Mouse (Mus musculus) embryo, embryonic 10.5 days (tissue): ENCODE measurements around the gene Nbl1.
A peak's percentile ranks its signal among the peaks of the same experiment; 100 is the strongest.

Source experiments
- DNase-seq: peaks from one replicate; pipeline ENCODE4 v3.0.0-alpha.2; 2015; ENCODE audit warnings: low spot score

The Nbl1 gene

GRCm38 (mm10) chr4:139100326-139100725 lies 7.5 kb upstream of the Nbl1 start:
- no peak for DNase-seq

- no peak for DNase-seq
Measured at GRCm38 (mm10) chr4:139096201-139096600, 3.4 kb upstream of the Nbl1 start.

GRCm38 (mm10) chr4:139095406-139095805 lies 2.6 kb upstream of the Nbl1 start:
- no peak for DNase-seq

- DNase-seq: no peak
Measured at GRCm38 (mm10) chr4:139093196-139093530, 370 bp upstream of the Nbl1 start.

GRCm38 (mm10) chr4:139091478-139092355 lies 1.1 kb downstream of the Nbl1 start:
- DNase-seq: peak; percentile 63

- DNase-seq: peak; percentile 39
Measured at GRCm38 (mm10) chr4:139091066-139091465, 1.7 kb downstream of the Nbl1 start.

GRCm38 (mm10) chr4:139090303-139090940 lies 2.4 kb downstream of the Nbl1 start:
- no peak for DNase-seq

- DNase-seq: no peak
Measured at GRCm38 (mm10) chr4:139088982-139089671, 3.7 kb downstream of the Nbl1 start.

GRCm38 (mm10) chr4:139086984-139087383 lies 5.8 kb downstream of the Nbl1 start:
- DNase-seq: no peak

- peak; percentile 94 for DNase-seq
Measured at GRCm38 (mm10) chr4:139086037-139086436, 6.8 kb downstream of the Nbl1 start.

- no peak for DNase-seq
Measured at GRCm38 (mm10) chr4:139085337-139085736, 7.5 kb downstream of the Nbl1 start.

- peak; percentile 71 for DNase-seq
Measured at GRCm38 (mm10) chr4:139082790-139083564, 9.8 kb downstream of the Nbl1 start.

GRCm38 (mm10) chr4:139081270-139081931 lies 11.4 kb downstream of the Nbl1 start:
- DNase-seq: no peak

- no peak for DNase-seq
Measured at GRCm38 (mm10) chr4:139080259-139080658, 12.5 kb downstream of the Nbl1 start.

- DNase-seq: no peak
Measured at GRCm38 (mm10) chr4:139079439-139079838, 13.4 kb downstream of the Nbl1 start.

GRCm38 (mm10) chr4:139078726-139079125 lies 14.1 kb downstream of the Nbl1 start:
- DNase-seq: peak; percentile 62

- DNase-seq: peak; percentile 69
Measured at GRCm38 (mm10) chr4:139078313-139078712, 14.5 kb downstream of the Nbl1 start.

GRCm38 (mm10) chr4:139075915-139076314 lies 16.9 kb downstream of the Nbl1 start:
- no peak for DNase-seq

- DNase-seq: no peak
Measured at GRCm38 (mm10) chr4:139075041-139075711, 17.6 kb downstream of the Nbl1 start, which contains the start of gene Htr6. TSS of gene Htr6 (minus strand) at chr4:139075570.

- no peak for DNase-seq
Measured at GRCm38 (mm10) chr4:139074060-139074459, 18.7 kb downstream of the Nbl1 start.

- no peak for DNase-seq
Measured at GRCm38 (mm10) chr4:139068287-139068686, 24.5 kb downstream of the Nbl1 start.
